Mouse (Mus musculus) liver, embryonic 16.5 days (tissue): ENCODE results near the gene Chchd1. TPM values are rescaled to one million over a fixed set of nuclear protein-coding genes. Genes with fewer than 3 reads are reported as not detected.

Source experiments
- ATAC-seq: fragments of 200-750 bp; cut with Nextera tagmentation; 2 replicates; pipeline ENCODE4 v1.8.0; 2017; ENCODE audit warnings: low read depth, mild to moderate bottlenecking, moderate number of reproducible peaks, moderate library complexity
- H3K27ac ChIP-seq: fragments of 300-500 bp; sonication (generic); 2 replicates; pipeline ENCODE4 v1.5.1; 2014; ENCODE audit warnings: mild to moderate bottlenecking, low read length
- H3K27me3 ChIP-seq: fragments of 300-500 bp; sonication (generic); 2 replicates; pipeline ENCODE4 v1.6.1; 2014; ENCODE audit warnings: low read depth, low read length, mixed read lengths; ENCODE audit not compliant: control insufficient read depth, insufficient read depth
- H3K36me3 ChIP-seq: fragments of 300-500 bp; sonication (generic); 2 replicates; pipeline ENCODE4 v1.6.1; 2014; ENCODE audit warnings: mild to moderate bottlenecking; ENCODE audit not compliant: control insufficient read depth, insufficient read depth
- H3K4me1 ChIP-seq: fragments of 300-500 bp; sonication (generic); 2 replicates; pipeline ENCODE4 v1.6.1; 2014; ENCODE audit warnings: low read depth, low read length, mixed read lengths; ENCODE audit not compliant: control insufficient read depth
- H3K4me2 ChIP-seq: fragments of 300-500 bp; sonication (generic); 2 replicates; pipeline ENCODE4 v1.6.1; 2014; ENCODE audit warnings: low read depth, low read length, mixed read lengths
- H3K4me3 ChIP-seq: fragments of 300-500 bp; sonication (generic); 2 replicates; pipeline ENCODE4 v1.5.1; 2014; ENCODE audit warnings: low read depth, mild to moderate bottlenecking, low read length
- H3K9ac ChIP-seq: fragments of 300-500 bp; sonication (generic); 2 replicates; pipeline ENCODE4 v1.6.1; 2014; ENCODE audit warnings: low read depth, low read length
- H3K9me3 ChIP-seq: fragments of 300-500 bp; sonication (generic); replicated peaks from 2 replicates; pipeline ENCODE4 v1.6.1; 2016; ENCODE audit warnings: low read length; ENCODE audit not compliant: control insufficient read depth
- WGBS: fragments of 180-500 bp; shearing (Covaris S2); extraction: QIAGEN DNeasy Blood & Tissue Kit; methylation state at CpG from one replicate; pipeline ENCODE4 v1.1.7; 2014; ENCODE audit not compliant: insufficient replicate concordance; 5-methylcytosine and 5-hydroxymethylcytosine counted together
- polyA plus RNA-seq: library from polyadenylated mRNA; unstranded; fragments of >200 nt; fragmentation: Nextera tagmentation; extraction: Ambion mirVana; gene quantifications from 2 replicates; pipeline ENCODE4 v1.2.1, GENCODE M21; 2015

The Chchd1 gene
- polyA plus RNA-seq, 1 experiment from 2014 or later = 80.3 TPM

DNA sequence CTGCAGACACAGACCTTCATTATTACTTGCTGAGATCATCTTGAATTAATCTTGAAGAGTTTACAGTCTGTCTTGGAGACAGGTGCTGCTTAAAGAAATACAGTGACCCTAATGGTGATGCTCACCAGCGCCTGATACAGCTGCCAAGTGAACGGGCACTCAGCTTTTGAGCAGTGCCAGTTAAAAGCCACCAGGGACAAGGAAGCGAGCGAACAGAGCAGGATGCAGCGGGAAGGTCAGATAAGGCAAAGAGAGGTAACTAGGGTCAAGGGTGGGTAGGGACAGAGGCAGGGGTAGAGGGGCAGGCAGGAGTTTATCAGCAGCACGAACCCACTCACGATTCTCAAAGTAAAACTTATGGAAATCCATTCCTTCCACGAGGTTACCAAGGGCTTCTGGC is 35.7 kb downstream of the Chchd1 start:
- no peaks in the 10 kb centered on the region for H3K9me3 ChIP-seq
- ATAC-seq = no peak
- peaks cover 17% of the 10 kb centered on the region for H3K4me1 ChIP-seq
- H3K9ac ChIP-seq = no peak overlapping the region
- no peaks in the 10 kb centered on the region; the same call in 1 of the 2 replicates for H3K36me3 ChIP-seq
- H3K4me3 ChIP-seq = no peak overlapping the region
- H3K27me3 ChIP-seq = no peaks in the 10 kb centered on the region
- H3K27ac ChIP-seq = no peak overlapping the region
- 73% methylated on average over 8 of the region's 8 CpGs for WGBS
- no peak overlapping the region for H3K4me2 ChIP-seq

GRCm38 (mm10) chr14:20741301-20741700 is 38.5 kb downstream of the Chchd1 start:
- ATAC-seq = no peak
- Histone ChIP-seq H3K27ac (no peak overlapping the region), H3K27me3 (no peaks in the 10 kb centered on the region), H3K4me2 (no peak overlapping the region), H3K36me3 (no peaks in the 10 kb centered on the region; the same call in 1 of the 2 replicates), H3K9me3 (no peaks in the 10 kb centered on the region), H3K9ac (no peak overlapping the region), H3K4me3 (no peak overlapping the region), H3K4me1 (peaks cover 10% of the 10 kb centered on the region)
- 72% methylated on average over 9 of the region's 9 CpGs for WGBS

DNA sequence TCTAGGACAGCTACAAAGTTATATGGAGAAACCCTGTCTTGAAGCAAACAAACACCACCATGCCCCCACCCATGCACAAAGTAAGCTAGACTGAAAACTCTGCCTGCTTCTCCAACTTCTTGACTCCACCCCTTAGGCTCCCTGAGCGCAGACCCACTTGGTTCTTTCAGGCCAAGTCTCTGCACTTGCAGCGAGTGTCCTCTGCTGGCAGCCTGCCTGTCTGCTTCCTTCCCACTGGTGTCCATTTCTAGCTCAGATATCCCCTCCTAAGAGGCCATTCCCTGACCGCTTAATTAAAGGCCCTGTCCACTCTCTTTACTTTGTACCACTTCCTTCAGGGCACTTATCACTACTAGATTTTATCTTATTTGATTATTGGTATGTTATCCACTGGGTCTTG is 40.8 kb downstream of the Chchd1 start:
- Histone ChIP-seq H3K27me3 (no peaks in the 10 kb centered on the region), H3K4me3 (no peak overlapping the region), H3K27ac (no peak overlapping the region), H3K9ac (no peak overlapping the region), H3K36me3 (no peaks in the 10 kb centered on the region; the same call in 1 of the 2 replicates), H3K4me2 (no peak overlapping the region), H3K4me1 (no peaks in the 10 kb centered on the region), H3K9me3 (no peaks in the 10 kb centered on the region)
- 60% methylated on average over 3 of the region's 3 CpGs for WGBS
- no peak for ATAC-seq

- H3K36me3 ChIP-seq = no peaks in the 10 kb centered on the region
- 63% methylated on average over 3 of the region's 3 CpGs for WGBS
- no peak overlapping the region for H3K4me3 ChIP-seq
- no peaks in the 10 kb centered on the region for H3K27me3 ChIP-seq
- no peaks in the 10 kb centered on the region for H3K9me3 ChIP-seq
- ATAC-seq = no peak
- H3K4me2 ChIP-seq = no peak overlapping the region
- no peak overlapping the region for H3K27ac ChIP-seq
- no peaks in the 10 kb centered on the region for H3K4me1 ChIP-seq
- H3K9ac ChIP-seq = no peak overlapping the region
Measured at GRCm38 (mm10) chr14:20746935-20747334, 44.1 kb downstream of the Chchd1 start.

DNA sequence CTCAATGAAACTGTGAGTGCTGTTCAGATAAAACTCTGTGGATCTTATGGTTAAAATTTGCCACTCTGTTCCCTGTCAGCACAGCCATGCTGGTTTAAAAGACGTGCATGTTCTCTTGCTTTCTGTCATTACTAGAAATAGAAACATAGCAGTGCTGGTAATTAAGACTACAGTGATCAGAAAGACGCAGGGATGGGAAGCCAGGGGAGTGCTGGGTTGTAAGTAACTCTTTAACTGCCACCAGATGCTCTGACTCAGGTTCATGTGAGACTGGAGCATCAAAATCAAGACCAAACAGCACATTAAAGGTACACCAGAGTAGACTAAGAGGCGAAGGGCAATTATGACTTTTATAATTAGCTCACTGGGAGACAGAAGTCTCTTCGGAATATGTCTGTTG is 45.6 kb downstream of the Chchd1 start:
- Histone ChIP-seq H3K4me1 (no peaks in the 10 kb centered on the region), H3K27me3 (no peaks in the 10 kb centered on the region), H3K36me3 (no peaks in the 10 kb centered on the region), H3K9ac (no peak overlapping the region), H3K4me3 (no peak overlapping the region), H3K9me3 (no peaks in the 10 kb centered on the region), H3K27ac (no peak overlapping the region), H3K4me2 (no peak overlapping the region)
- ATAC-seq = no peak
- 71% methylated on average over 4 of the region's 4 CpGs for WGBS

- 75% methylated on average over 4 of the region's 4 CpGs for WGBS
- ATAC-seq = no peak
- H3K27ac ChIP-seq = no peak overlapping the region
Measured at GRCm38 (mm10) chr14:20749494-20750051, 46.8 kb downstream of the Chchd1 start.

GRCm38 (mm10) chr14:20750503-20750902 is 47.7 kb downstream of the Chchd1 start:
- no peak overlapping the region for H3K27ac ChIP-seq
- H3K9me3 ChIP-seq = no peaks in the 10 kb centered on the region
- no peak overlapping the region for H3K4me2 ChIP-seq
- no peak overlapping the region for H3K9ac ChIP-seq
- WGBS = 74% methylated on average over 5 of the region's 5 CpGs
- no peak overlapping the region for H3K4me3 ChIP-seq
- no peak for ATAC-seq
- H3K36me3 ChIP-seq = no peaks in the 10 kb centered on the region
- no peaks in the 10 kb centered on the region for H3K27me3 ChIP-seq
- H3K4me1 ChIP-seq = no peaks in the 10 kb centered on the region

More at GRCm38 (mm10) chr14:20749494-20750051, 46.8 kb downstream of the Chchd1 start:
- H3K9me3 ChIP-seq = no peaks in the 10 kb centered on the region
- no peak overlapping the region for H3K9ac ChIP-seq
- no peaks in the 10 kb centered on the region for H3K4me1 ChIP-seq
- H3K4me3 ChIP-seq = no peak overlapping the region
- no peaks in the 10 kb centered on the region for H3K27me3 ChIP-seq
- no peaks in the 10 kb centered on the region for H3K36me3 ChIP-seq
- H3K4me2 ChIP-seq = no peak overlapping the region

GRCm38 (mm10) chr14:20753792-20754191 is 51.0 kb downstream of the Chchd1 start:
- 33% methylated on average over 3 of the region's 3 CpGs for WGBS
- ATAC-seq = no peak
- no peaks in the 10 kb centered on the region for H3K4me1 ChIP-seq

More at GRCm38 (mm10) chr14:20753792-20754191, 51.0 kb downstream of the Chchd1 start:
- Histone ChIP-seq H3K4me2 (no peak overlapping the region), H3K27me3 (no peaks in the 10 kb centered on the region), H3K9me3 (no peaks in the 10 kb centered on the region), H3K4me3 (no peak overlapping the region), H3K9ac (no peak overlapping the region), H3K27ac (no peak overlapping the region), H3K36me3 (no peaks in the 10 kb centered on the region)
